Mouse (Mus musculus) erythroblast, embryonic 14.5 days (primary cell): ENCODE data around the gene Nupl1. TPM values are rescaled to one million over a fixed set of nuclear protein-coding genes. Genes with fewer than 3 reads are reported as not detected.

Source experiments
- H3K27me3 ChIP-seq: 2 replicates; pipeline ENCODE4 v1.6.1; 2012; ENCODE audit warnings: inconsistent platforms; ENCODE audit not compliant: control insufficient read depth
- H3K36me3 ChIP-seq: 2 replicates; pipeline ENCODE4 v1.6.1; 2012; ENCODE audit warnings: mild to moderate bottlenecking, inconsistent platforms; ENCODE audit not compliant: control insufficient read depth
- H3K4me1 ChIP-seq: 2 replicates; pipeline ENCODE4 v1.6.1; 2012; ENCODE audit warnings: inconsistent platforms; ENCODE audit not compliant: control insufficient read depth
- H3K4me3 ChIP-seq: replicated peaks from 2 replicates; pipeline ENCODE3; 2012; ENCODE audit warnings: moderate library complexity, mild to moderate bottlenecking, inconsistent platforms
- H3K9me3 ChIP-seq: 2 replicates; pipeline ENCODE4 v1.6.1; 2012; ENCODE audit warnings: low read length, inconsistent platforms, mixed read lengths; ENCODE audit not compliant: control insufficient read depth
- GATA1 ChIP-seq: IDR thresholded peaks from 2 replicates; pipeline ENCODE4 v1.6.1; 2012; ENCODE audit warnings: low read length, inconsistent platforms, mixed read lengths
- TAL1 ChIP-seq: IDR thresholded peaks from 3 replicates; pipeline ENCODE4 v1.6.1; 2012; ENCODE audit warnings: low read length, inconsistent platforms, mixed read lengths
- polyA plus RNA-seq: library from polyadenylated mRNA; stranded (reverse); fragments of >175 nt; gene quantifications from 2 replicates; pipeline ENCODE4 v1.2.3, GENCODE M21; 2012

Gene Nupl1
- polyA plus RNA-seq, 1 experiment = not detected

GRCm38 (mm10) chr14:60250879-60251278 lies 352 bp downstream of the Nupl1 start:
- H3K9me3 ChIP-seq = no peaks in the 10 kb centered on the region
- peaks cover 26% of the 10 kb centered on the region for H3K36me3 ChIP-seq
- no peaks in the 10 kb centered on the region for H3K27me3 ChIP-seq
- no peak for TF ChIP-seq TAL1
- TF ChIP-seq GATA1 = no peak
- H3K4me1 ChIP-seq = peaks cover 49% of the 10 kb centered on the region
- peak overlapping the region; percentile 100 for H3K4me3 ChIP-seq

GRCm38 (mm10) chr14:60250366-60250765 lies 865 bp downstream of the Nupl1 start:
- TF ChIP-seq GATA1 (no peak), TAL1 (no peak)

GRCm38 (mm10) chr14:60238551-60238950 lies 12.7 kb downstream of the Nupl1 start:
- no peaks in the 10 kb centered on the region for H3K4me1 ChIP-seq
- TF ChIP-seq TAL1 (no peak), GATA1 (no peak)
- no peaks in the 10 kb centered on the region for H3K9me3 ChIP-seq
- no peaks in the 10 kb centered on the region for H3K27me3 ChIP-seq
- no peak overlapping the region for H3K4me3 ChIP-seq
- peaks cover 89% of the 10 kb centered on the region for H3K36me3 ChIP-seq

More at GRCm38 (mm10) chr14:60250366-60250765, 865 bp downstream of the Nupl1 start:
- H3K4me1 ChIP-seq = peaks cover 47% of the 10 kb centered on the region
- H3K9me3 ChIP-seq = no peaks in the 10 kb centered on the region
- H3K4me3 ChIP-seq = peak overlapping the region; percentile 100
- no peaks in the 10 kb centered on the region for H3K27me3 ChIP-seq
- H3K36me3 ChIP-seq = peaks cover 30% of the 10 kb centered on the region

- H3K4me1 ChIP-seq = no peaks in the 10 kb centered on the region
- no peaks in the 10 kb centered on the region for H3K9me3 ChIP-seq
- no peaks in the 10 kb centered on the region for H3K27me3 ChIP-seq
- H3K4me3 ChIP-seq = no peak overlapping the region
- H3K36me3 ChIP-seq = peaks cover 64% of the 10 kb centered on the region
- no peak for TF ChIP-seq GATA1
- TF ChIP-seq TAL1 = no peak
These were observed 31.3 kb downstream of the Nupl1 start for GRCm38 (mm10) chr14:60219886-60220285.

- no peak overlapping the region for H3K4me3 ChIP-seq
- no peaks in the 10 kb centered on the region for H3K27me3 ChIP-seq
- peaks cover 54% of the 10 kb centered on the region for H3K36me3 ChIP-seq
- H3K9me3 ChIP-seq = no peaks in the 10 kb centered on the region
- no peaks in the 10 kb centered on the region for H3K4me1 ChIP-seq
- no peak for TF ChIP-seq GATA1
- TF ChIP-seq TAL1 = no peak
These were observed 33.6 kb downstream of the Nupl1 start for GRCm38 (mm10) chr14:60217616-60218015.

- TF ChIP-seq GATA1 (no peak), TAL1 (no peak)
- Histone ChIP-seq H3K4me3 (no peak overlapping the region), H3K4me1 (no peaks in the 10 kb centered on the region), H3K27me3 (no peaks in the 10 kb centered on the region), H3K36me3 (peaks cover 40% of the 10 kb centered on the region), H3K9me3 (no peaks in the 10 kb centered on the region)
These were observed 35.1 kb downstream of the Nupl1 start for GRCm38 (mm10) chr14:60216125-60216524.

GRCm38 (mm10) chr14:60215000-60215399 lies 36.2 kb downstream of the Nupl1 start:
- Histone ChIP-seq H3K27me3 (no peaks in the 10 kb centered on the region), H3K9me3 (no peaks in the 10 kb centered on the region), H3K4me3 (no peak overlapping the region), H3K36me3 (peaks cover 30% of the 10 kb centered on the region), H3K4me1 (no peaks in the 10 kb centered on the region)
- TF ChIP-seq GATA1 = no peak
- no peak for TF ChIP-seq TAL1

- Histone ChIP-seq H3K9me3 (no peaks in the 10 kb centered on the region), H3K4me1 (no peaks in the 10 kb centered on the region), H3K36me3 (peaks cover 20% of the 10 kb centered on the region), H3K4me3 (no peak overlapping the region), H3K27me3 (no peaks in the 10 kb centered on the region)
- TF ChIP-seq TAL1 (no peak), GATA1 (no peak)
These were observed 37.2 kb downstream of the Nupl1 start for GRCm38 (mm10) chr14:60214040-60214439.

GRCm38 (mm10) chr14:60209166-60209565 lies 42.1 kb downstream of the Nupl1 start:
- H3K9me3 ChIP-seq = no peaks in the 10 kb centered on the region
- no peaks in the 10 kb centered on the region for H3K27me3 ChIP-seq
- TF ChIP-seq TAL1 (no peak), GATA1 (no peak)

GRCm38 (mm10) chr14:60204993-60205392 lies 46.2 kb downstream of the Nupl1 start:
- TF ChIP-seq GATA1 (no peak), TAL1 (no peak)
- Histone ChIP-seq H3K27me3 (no peaks in the 10 kb centered on the region), H3K36me3 (no peaks in the 10 kb centered on the region), H3K4me1 (no peaks in the 10 kb centered on the region), H3K9me3 (no peaks in the 10 kb centered on the region), H3K4me3 (no peak overlapping the region)

More at GRCm38 (mm10) chr14:60209166-60209565, 42.1 kb downstream of the Nupl1 start:
- no peaks in the 10 kb centered on the region for H3K4me1 ChIP-seq
- H3K4me3 ChIP-seq = no peak overlapping the region
- H3K36me3 ChIP-seq = no peaks in the 10 kb centered on the region
